Mouse (Mus musculus) layer of hippocampus, adult 18-20 months (tissue): ENCODE results near the gene Brpf1. TPM values are rescaled to one million over a fixed set of nuclear protein-coding genes. Genes with fewer than 3 reads are reported as not detected.
"Not testable (repeated sequence)": the region's sequence is repeated elsewhere in the genome, so short reads cannot be mapped to it uniquely, and the experiment has no call there.

ENCODE experiments used
- DNase-seq, 2 experiments: peaks; one replicate each; pipeline ENCODE4 v3.0.0; 2022; ENCODE audit warnings: low spot score in 2 of 2
- total RNA-seq, 2 experiments: library from RNA; stranded (reverse); gene quantifications; 2 replicates each; pipeline ENCODE4 v1.2.3; 2021

Gene Brpf1
- total RNA-seq, 2 experiments from 2014 or later, result 37.7 to 37.8 TPM

- DNase-seq, result peak; percentile 99 to 100
These were observed 483 bp upstream of the Brpf1 start for GRCm38 (mm10) chr6:113306322-113306985.

GRCm38 (mm10) chr6:113307481-113308121 lies 664 bp downstream of the Brpf1 start:
- DNase-seq, result peak in 1 of 2 experiments; percentile 52

- peak in 1 of 2 experiments; percentile 75 for DNase-seq
These were observed 1.2 kb downstream of the Brpf1 start for GRCm38 (mm10) chr6:113308141-113308540.

GRCm38 (mm10) chr6:113315972-113316371 lies 9.0 kb downstream of the Brpf1 start:
- DNase-seq, result no peak

- peak; percentile 99 for DNase-seq
These were observed 19.8 kb downstream of the Brpf1 start, which contains the start of gene Ogg1 for GRCm38 (mm10) chr6:113326533-113327315. TSS of gene Ogg1 (plus strand) at chr6:113326972.

GRCm38 (mm10) chr6:113329396-113329795 lies 22.5 kb downstream of the Brpf1 start:
- no peak for DNase-seq

- no peak for DNase-seq
These were observed 23.6 kb downstream of the Brpf1 start for GRCm38 (mm10) chr6:113330547-113330946.

- DNase-seq, result no peak
These were observed 24.8 kb downstream of the Brpf1 start for GRCm38 (mm10) chr6:113331721-113332120.

- not testable (repeated sequence) for DNase-seq
These were observed 25.8 kb downstream of the Brpf1 start for GRCm38 (mm10) chr6:113332734-113333133.

GRCm38 (mm10) chr6:113333137-113333950 lies 26.4 kb downstream of the Brpf1 start:
- peak in 1 of 2 experiments; percentile 66 for DNase-seq

GRCm38 (mm10) chr6:113334216-113334615 lies 27.3 kb downstream of the Brpf1 start:
- no peak for DNase-seq

- DNase-seq, result no peak
These were observed 30.1 kb downstream of the Brpf1 start for GRCm38 (mm10) chr6:113336852-113337620.

GRCm38 (mm10) chr6:113341574-113341973 lies 34.6 kb downstream of the Brpf1 start:
- DNase-seq, result no peak

- DNase-seq, result no peak
These were observed 35.4 kb downstream of the Brpf1 start for GRCm38 (mm10) chr6:113342297-113342696.

GRCm38 (mm10) chr6:113343177-113344092 lies 36.5 kb downstream of the Brpf1 start, which contains the start of gene Camk1:
TSS of gene Camk1 (minus strand) at chr6:113343984.
- peak; percentile 64 to 69 for DNase-seq

GRCm38 (mm10) chr6:113344321-113344720 lies 37.4 kb downstream of the Brpf1 start:
- no peak for DNase-seq

- no peak for DNase-seq
These were observed 40.0 kb downstream of the Brpf1 start for GRCm38 (mm10) chr6:113346897-113347296.

- no peak for DNase-seq
These were observed 43.6 kb downstream of the Brpf1 start for GRCm38 (mm10) chr6:113350538-113350937.

GRCm38 (mm10) chr6:113351161-113351560 lies 44.2 kb downstream of the Brpf1 start:
- no peak for DNase-seq
